Mouse (Mus musculus): ENCODE data around the gene Armc2.

DNA sequence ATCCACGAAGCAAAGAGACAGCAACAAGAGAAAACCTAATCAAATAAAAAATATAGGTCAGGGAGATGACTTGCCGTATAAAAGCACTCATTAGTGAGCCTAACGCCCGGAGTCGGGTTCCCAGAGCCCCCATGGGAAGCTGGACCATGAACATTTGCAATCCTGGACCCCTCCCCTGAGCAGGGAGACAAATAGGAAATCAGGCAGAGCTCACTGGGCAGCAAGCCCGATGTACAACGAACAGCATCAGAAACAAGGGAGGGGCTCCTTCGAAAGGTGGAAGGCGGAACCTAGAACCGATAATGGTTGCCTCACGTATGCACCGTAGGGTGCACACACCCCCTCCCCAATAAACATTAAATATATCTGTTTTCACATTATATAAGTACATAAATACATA lies 39.5 kb upstream of the Armc2 start:
- no peak for TF ChIP-seq CTCF (IDR thresholded peaks at IDR 0.05; ENCODE audit: extremely low read depth, insufficient read depth, insufficient read length, insufficient replicate concordance)
- no peak for TF ChIP-seq POLR2A (IDR thresholded peaks at IDR 0.05; ENCODE audit: low read depth, low read length)
